In genomic region chr14:12107991-12108390, GRCm38 (mm10) we compare ENCODE assay signal across 23 mouse cellular contexts.
A peak's percentile ranks its signal among the peaks of the same experiment; 100 is the strongest.
DNase-seq lines count a peak whose midpoint lies in the region; ATAC-seq and TF ChIP-seq lines count a peak whose summit lies in the region.
"Had no signal": no experiment of that assay in that cellular context is flagged by ENCODE, and none has a peak within 500 bp of the region (broad histone marks: within the 10 kb centered on the region; RNA-seq: fewer than 3 reads in every experiment).

No protein-coding gene starts in this region.

- WGBS in heart, postnatal 0 days = 74% methylated on average over 7 of the region's 7 CpGs
- 89% methylated on average over 7 of the region's 7 CpGs for WGBS in midbrain, embryonic 11.5 days
- WGBS in midbrain, embryonic 10.5 days = 92% methylated on average over 7 of the region's 7 CpGs

- H3K4me2 ChIP-seq in heart, postnatal 0 days (ENCODE audit: low read depth, low read length) = no peak overlapping the region
- no peak overlapping the region for H3K4me2 ChIP-seq in midbrain, embryonic 11.5 days
- H3K4me2 ChIP-seq: limb, embryonic 13.5 days; liver, embryonic 12.5 days; lung, embryonic 14.5 days; midbrain, embryonic 12.5 days; neural tube, embryonic 15.5 days; stomach, embryonic 15.5 days had no signal

- no peak for TF ChIP-seq EP300 in heart, postnatal 0 days (IDR thresholded peaks at IDR 0.05; ENCODE audit: low read depth)

- no peaks in the 10 kb centered on the region for H3K36me3 ChIP-seq in heart, postnatal 0 days (replicated peaks; ENCODE audit: control insufficient read depth, insufficient read depth, low read length)
- no peaks in the 10 kb centered on the region for H3K36me3 ChIP-seq in midbrain, embryonic 11.5 days (ENCODE audit: control insufficient read depth, insufficient read depth, low read length)
- H3K36me3 ChIP-seq in midbrain, embryonic 10.5 days = 0 out of 2 replicates have a peak, but pooled peaks cover 3% of the 10 kb centered on the region
- H3K36me3 ChIP-seq: forebrain, embryonic 10.5 days; heart, embryonic 10.5 days; limb, embryonic 13.5 days; liver, embryonic 12.5 days; midbrain, embryonic 12.5 days; neural tube, embryonic 15.5 days; stomach, embryonic 15.5 days had no signal

- H3K9me3 ChIP-seq in heart, postnatal 0 days (replicated peaks; ENCODE audit: control insufficient read depth, low read length) = no peaks in the 10 kb centered on the region
- no peaks in the 10 kb centered on the region for H3K9me3 ChIP-seq in midbrain, embryonic 11.5 days (ENCODE audit: control insufficient read depth, low read length)
- no peaks in the 10 kb centered on the region for H3K9me3 ChIP-seq in midbrain, embryonic 10.5 days (replicated peaks)
- H3K9me3 ChIP-seq: forebrain, embryonic 10.5 days; heart, embryonic 10.5 days; limb, embryonic 13.5 days; liver, embryonic 12.5 days; midbrain, embryonic 12.5 days; neural tube, embryonic 15.5 days; stomach, embryonic 15.5 days had no signal

- no peaks in the 10 kb centered on the region for H3K27me3 ChIP-seq in heart, postnatal 0 days (ENCODE audit: control insufficient read depth, insufficient read depth, low read length)
- no peaks in the 10 kb centered on the region for H3K27me3 ChIP-seq in midbrain, embryonic 11.5 days (ENCODE audit: control insufficient read depth, insufficient read depth, low read length)
- H3K27me3 ChIP-seq in midbrain, embryonic 10.5 days (ENCODE audit: low read depth, poor library complexity, severe bottlenecking) = no peaks in the 10 kb centered on the region
- H3K27me3 ChIP-seq: limb, embryonic 13.5 days; liver, embryonic 12.5 days; midbrain, embryonic 12.5 days; neural tube, embryonic 15.5 days; stomach, embryonic 15.5 days had no signal

- H3K4me3 ChIP-seq in heart, postnatal 0 days (ENCODE audit: low read depth, low read length) = no peak overlapping the region
- H3K4me3 ChIP-seq in midbrain, embryonic 11.5 days (ENCODE audit: low read depth, low read length) = no peak overlapping the region
- no peak overlapping the region for H3K4me3 ChIP-seq in midbrain, embryonic 10.5 days
- H3K4me3 ChIP-seq in brown adipose tissue, adult 24 weeks (ENCODE audit: insufficient read depth, low read depth, low read length) = no peak overlapping the region
- H3K4me3 ChIP-seq: forebrain, embryonic 10.5 days; heart, embryonic 10.5 days; limb, embryonic 13.5 days; liver, embryonic 12.5 days; midbrain, embryonic 12.5 days; neural tube, embryonic 15.5 days; stomach, embryonic 15.5 days had no signal

- H3K9ac ChIP-seq in heart, postnatal 0 days (replicated peaks; ENCODE audit: low read depth, low read length) = no peak overlapping the region
- H3K9ac ChIP-seq in midbrain, embryonic 11.5 days (ENCODE audit: low read length) = no peak overlapping the region
- H3K9ac ChIP-seq: forebrain, postnatal 0 days; limb, embryonic 13.5 days; liver, embryonic 12.5 days; lung, embryonic 14.5 days; midbrain, embryonic 12.5 days; neural tube, embryonic 15.5 days; stomach, embryonic 15.5 days had no signal

- no peak for DNase-seq in heart, postnatal 0 days (ENCODE audit: low spot score)
- no peak for DNase-seq in heart, postnatal 10 days
- DNase-seq in kidney, postnatal 4 days = peak; percentile 33 to 50
- no peak for DNase-seq in kidney, adult 8-10 months
- DNase-seq in midbrain, embryonic 11.5 days (ENCODE audit: low spot score, missing footprints) = peak; percentile 39
- no peak for DNase-seq in midbrain, embryonic 10.5 days (ENCODE audit: low spot score)
- DNase-seq in cerebellum, postnatal 4 days (ENCODE audit: low spot score in 2 of 2) = no peak
- DNase-seq: adrenal gland, postnatal 14 days; cerebellum, adult 9-10 months; forebrain, postnatal 0 days; gastrocnemius, postnatal 36 days; layer of hippocampus, postnatal 36 days; thymus, postnatal 25 days had no signal

- H3K27ac ChIP-seq in heart, postnatal 0 days (ENCODE audit: low read depth) = 0 out of 2 replicates have a peak overlapping the region, but pooled peaks have one; percentile 50
- no peak overlapping the region for H3K27ac ChIP-seq in midbrain, embryonic 11.5 days (ENCODE audit: low read depth, low read length)
- no peak overlapping the region for H3K27ac ChIP-seq in midbrain, embryonic 10.5 days (replicated peaks)
- peak overlapping the region; percentile 91 for H3K27ac ChIP-seq in brown adipose tissue, adult 24 weeks (replicated peaks; ENCODE audit: low read depth, low read length)
- H3K27ac ChIP-seq: forebrain, embryonic 10.5 days; heart, embryonic 10.5 days; hindbrain, postnatal 0 days; limb, embryonic 13.5 days; liver, embryonic 12.5 days; midbrain, embryonic 12.5 days; neural tube, embryonic 15.5 days; stomach, embryonic 15.5 days had no signal

- ATAC-seq in heart, postnatal 0 days (ENCODE audit: insufficient read depth, low read depth) = no peak
- no peak for ATAC-seq in midbrain, embryonic 11.5 days (ENCODE audit: low FRiP score)
- ATAC-seq: forebrain, postnatal 0 days; hindbrain, postnatal 0 days; liver, embryonic 12.5 days had no signal

- TF ChIP-seq CTCF in heart, postnatal 0 days (IDR thresholded peaks at IDR 0.05; ENCODE audit: low read depth) = no peak

- H3K4me1 ChIP-seq in heart, postnatal 0 days (ENCODE audit: control insufficient read depth, insufficient read depth) = 0 out of 2 replicates have a peak, but pooled peaks cover 3% of the 10 kb centered on the region
- H3K4me1 ChIP-seq in midbrain, embryonic 11.5 days (ENCODE audit: control insufficient read depth, insufficient read depth, low read length) = no peaks in the 10 kb centered on the region
- peaks cover 6% of the 10 kb centered on the region; the same call in 1 of the 2 replicates for H3K4me1 ChIP-seq in midbrain, embryonic 10.5 days
- H3K4me1 ChIP-seq in brown adipose tissue, adult 24 weeks (ENCODE audit: control insufficient read depth, insufficient read depth, insufficient read length, low read length) = peaks cover 26% of the 10 kb centered on the region
- H3K4me1 ChIP-seq: liver, embryonic 12.5 days; midbrain, embryonic 12.5 days had no signal

- intact Hi-C loops in heart, postnatal 10 days (cut with DNase I) = no loop called here

Comparison
In these comparisons a context has a peak if more than half of its experiments do, and no peak if none do; other contexts are left out.
1. DNase-seq: peak in kidney, postnatal 4 days (2 of 2) and midbrain, embryonic 11.5 days (single experiment); none in heart, postnatal 0 days (single experiment), heart, postnatal 10 days (0 of 2), kidney, adult 8-10 months (0 of 2), midbrain, embryonic 10.5 days (single experiment) and cerebellum, postnatal 4 days (0 of 2).
2. H3K27ac ChIP-seq: peak in heart, postnatal 0 days (single experiment) and brown adipose tissue, adult 24 weeks (single experiment); none in midbrain, embryonic 11.5 days (single experiment) and midbrain, embryonic 10.5 days (single experiment).